Mouse (Mus musculus) hindbrain, embryonic 16.5 days (tissue): ENCODE data around the gene Zic4. TPM values are rescaled to one million over a fixed set of nuclear protein-coding genes. Genes with fewer than 3 reads are reported as not detected.

Experiments used
- ATAC-seq: fragments of 200-750 bp; cut with Nextera tagmentation; 2 replicates; pipeline ENCODE4 v1.8.0; 2017; ENCODE audit warnings: moderate TSS enrichment, moderate library complexity
- H3K27ac ChIP-seq: fragments of 300-500 bp; sonication (generic); 2 replicates; pipeline ENCODE4 v1.5.1; 2014; ENCODE audit warnings: low read depth, mild to moderate bottlenecking, control low read depth, low read length, moderate library complexity
- H3K27me3 ChIP-seq: fragments of 300-500 bp; sonication (generic); replicated peaks from 2 replicates; pipeline ENCODE4 v1.6.1; 2014; ENCODE audit warnings: low read length; ENCODE audit not compliant: control insufficient read depth, insufficient read depth
- H3K36me3 ChIP-seq: fragments of 300-500 bp; sonication (generic); 2 replicates; pipeline ENCODE4 v1.6.1; 2014; ENCODE audit warnings: mild to moderate bottlenecking, low read length, moderate library complexity, mixed read lengths; ENCODE audit not compliant: control insufficient read depth, insufficient read depth
- H3K4me1 ChIP-seq: fragments of 300-500 bp; sonication (generic); 2 replicates; pipeline ENCODE4 v1.6.1; 2014; ENCODE audit warnings: low read depth, low read length; ENCODE audit not compliant: control insufficient read depth, insufficient read depth
- H3K4me2 ChIP-seq: fragments of 300-500 bp; sonication (generic); 2 replicates; pipeline ENCODE4 v1.6.1; 2014; ENCODE audit warnings: mild to moderate bottlenecking, low read length, control low read depth, moderate library complexity
- H3K4me3 ChIP-seq: fragments of 300-500 bp; sonication (generic); 2 replicates; pipeline ENCODE4 v1.5.1; 2014; ENCODE audit warnings: mild to moderate bottlenecking, low read length, control low read depth, moderate library complexity
- H3K9ac ChIP-seq: fragments of 300-500 bp; sonication (generic); 2 replicates; pipeline ENCODE4 v1.6.1; 2014; ENCODE audit warnings: low read depth, mild to moderate bottlenecking, control low read depth, low read length, moderate library complexity
- H3K9me3 ChIP-seq: fragments of 300-500 bp; sonication (generic); 2 replicates; pipeline ENCODE4 v1.6.1; 2014; ENCODE audit warnings: mild to moderate bottlenecking, low read length, moderate library complexity; ENCODE audit not compliant: control insufficient read depth
- WGBS: fragments of 180-500 bp; shearing (Covaris S2); extraction: QIAGEN DNeasy Blood & Tissue Kit; methylation state at CpG from one replicate; pipeline ENCODE4 v1.1.7; 2014; 5-methylcytosine and 5-hydroxymethylcytosine counted together
- polyA plus RNA-seq: library from polyadenylated mRNA; unstranded; fragments of >200 nt; fragmentation: Nextera tagmentation; extraction: Ambion mirVana; gene quantifications from 2 replicates; pipeline ENCODE4 v1.2.1, GENCODE M21; 2015

Zic4 gene
- 62.4 and 67.4 TPM in 2 replicates for polyA plus RNA-seq

- Histone ChIP-seq H3K9me3 (no peaks in the 10 kb centered on the region), H3K4me3 (peak within 1 kb of the TSS; percentile 62), H3K4me1 (no peaks in the 10 kb centered on the region), H3K27ac (peak within 1 kb of the TSS; percentile 94), H3K36me3 (no peaks in the 10 kb centered on the region), H3K27me3 (peaks cover 13% of the 10 kb centered on the region), H3K4me2 (peak within 1 kb of the TSS; percentile 52), H3K9ac (peak within 1 kb of the TSS; percentile 80)
- peak; percentile 24; the same call in 1 of the 2 replicates for ATAC-seq
- 2% methylated on average over 45 of the region's 45 CpGs for WGBS
Observed at GRCm38 (mm10) chr9:91361856-91362601, at the start of gene Zic4. TSS of gene Zic4 (plus strand) at chr9:91362413.

- H3K27ac ChIP-seq: no peak overlapping the region
- H3K4me3 ChIP-seq: no peak overlapping the region
- WGBS: 80% methylated on average over 2 of the region's 2 CpGs
- H3K27me3 ChIP-seq: peaks cover 10% of the 10 kb centered on the region; the same call in 1 of the 2 replicates
- H3K9me3 ChIP-seq: no peaks in the 10 kb centered on the region
- no peak overlapping the region for H3K9ac ChIP-seq
- no peak overlapping the region for H3K4me2 ChIP-seq
- H3K4me1 ChIP-seq: no peaks in the 10 kb centered on the region
- no peak for ATAC-seq
- H3K36me3 ChIP-seq: no peaks in the 10 kb centered on the region
Observed at GRCm38 (mm10) chr9:91347591-91347990, 14.6 kb upstream of the Zic4 start.

GRCm38 (mm10) chr9:91348746-91349145, 13.5 kb upstream of the Zic4 start:
- Histone ChIP-seq H3K36me3 (no peaks in the 10 kb centered on the region), H3K4me2 (no peak overlapping the region), H3K27ac (no peak overlapping the region), H3K4me3 (no peak overlapping the region), H3K4me1 (no peaks in the 10 kb centered on the region), H3K9me3 (no peaks in the 10 kb centered on the region), H3K27me3 (peaks cover 10% of the 10 kb centered on the region; the same call in 1 of the 2 replicates), H3K9ac (no peak overlapping the region)
- WGBS: 51% methylated on average over 1 of the region's 1 CpGs
- no peak for ATAC-seq

GRCm38 (mm10) chr9:91350211-91350791, 11.9 kb upstream of the Zic4 start:
- ATAC-seq: no peak
- Histone ChIP-seq H3K36me3 (no peaks in the 10 kb centered on the region), H3K4me3 (peak overlapping the region; percentile 32), H3K27ac (peak overlapping the region; percentile 69), H3K4me2 (peak overlapping the region; percentile 48), H3K27me3 (peaks cover 17% of the 10 kb centered on the region), H3K4me1 (peaks cover 3% of the 10 kb centered on the region; the same call in 1 of the 2 replicates), H3K9me3 (no peaks in the 10 kb centered on the region), H3K9ac (peak overlapping the region; percentile 36)
- WGBS: 4% methylated on average over 16 of the region's 16 CpGs

DNA sequence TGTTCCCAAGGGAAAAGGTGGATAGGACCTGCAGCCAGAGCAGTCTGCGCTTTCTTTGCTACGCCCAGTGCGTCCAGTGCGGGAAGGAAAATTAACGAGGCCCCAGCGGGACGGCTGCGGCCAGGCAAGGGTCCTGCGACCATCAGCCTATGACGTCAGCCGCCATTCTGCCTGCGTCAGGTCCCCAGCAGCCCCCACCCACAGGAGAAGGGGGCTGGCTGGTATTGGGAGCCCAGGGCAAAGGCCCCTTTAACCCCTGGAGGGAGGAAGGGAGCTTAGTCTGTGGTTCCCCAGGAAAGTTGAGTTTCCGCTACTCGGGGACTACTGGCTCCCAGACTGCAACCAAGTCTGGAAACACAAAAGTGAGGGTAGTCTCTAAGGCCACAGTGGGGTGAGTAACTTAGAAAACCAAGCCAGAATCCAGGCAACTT, 11.3 kb upstream of the Zic4 start:
- H3K27me3 ChIP-seq: peaks cover 17% of the 10 kb centered on the region
- peak overlapping the region; percentile 48 for H3K4me2 ChIP-seq
- H3K27ac ChIP-seq: peak overlapping the region; percentile 69
- H3K4me3 ChIP-seq: peak overlapping the region; percentile 32
- no peaks in the 10 kb centered on the region for H3K36me3 ChIP-seq
- H3K9ac ChIP-seq: peak overlapping the region; percentile 36
- H3K9me3 ChIP-seq: no peaks in the 10 kb centered on the region
- 1% methylated on average over 14 of the region's 14 CpGs for WGBS
- peaks cover 3% of the 10 kb centered on the region; the same call in 1 of the 2 replicates for H3K4me1 ChIP-seq
- ATAC-seq: peak; percentile 72

DNA sequence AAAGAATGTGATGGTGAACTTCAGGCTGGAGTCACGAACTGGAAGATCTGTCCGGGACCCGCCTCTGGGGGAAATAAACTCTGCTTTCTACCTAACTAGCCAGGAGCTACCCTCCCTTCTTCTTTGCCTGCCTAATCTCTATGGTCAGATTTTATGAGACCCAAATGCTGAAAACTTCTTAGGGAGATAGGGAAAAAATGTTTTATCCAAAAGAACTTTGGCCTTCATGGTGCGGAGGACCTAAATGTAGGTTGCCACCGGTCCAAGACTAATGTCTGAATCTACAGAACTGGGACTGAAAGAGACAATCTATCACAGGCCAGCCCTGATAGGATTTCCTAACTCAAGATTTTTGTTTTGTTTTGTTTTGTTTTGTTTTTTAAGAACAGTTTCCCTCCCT, 10.9 kb upstream of the Zic4 start:
- peak overlapping the region; percentile 69 for H3K27ac ChIP-seq
- no peaks in the 10 kb centered on the region for H3K9me3 ChIP-seq
- H3K36me3 ChIP-seq: no peaks in the 10 kb centered on the region
- peaks cover 18% of the 10 kb centered on the region for H3K27me3 ChIP-seq
- H3K9ac ChIP-seq: peak overlapping the region; percentile 13; the same call in 1 of the 2 replicates
- H3K4me2 ChIP-seq: peak overlapping the region; percentile 49
- 8% methylated on average over 5 of the region's 5 CpGs for WGBS
- H3K4me3 ChIP-seq: peak overlapping the region; percentile 32
- H3K4me1 ChIP-seq: peaks cover 3% of the 10 kb centered on the region; the same call in 1 of the 2 replicates
- ATAC-seq: no peak

DNA sequence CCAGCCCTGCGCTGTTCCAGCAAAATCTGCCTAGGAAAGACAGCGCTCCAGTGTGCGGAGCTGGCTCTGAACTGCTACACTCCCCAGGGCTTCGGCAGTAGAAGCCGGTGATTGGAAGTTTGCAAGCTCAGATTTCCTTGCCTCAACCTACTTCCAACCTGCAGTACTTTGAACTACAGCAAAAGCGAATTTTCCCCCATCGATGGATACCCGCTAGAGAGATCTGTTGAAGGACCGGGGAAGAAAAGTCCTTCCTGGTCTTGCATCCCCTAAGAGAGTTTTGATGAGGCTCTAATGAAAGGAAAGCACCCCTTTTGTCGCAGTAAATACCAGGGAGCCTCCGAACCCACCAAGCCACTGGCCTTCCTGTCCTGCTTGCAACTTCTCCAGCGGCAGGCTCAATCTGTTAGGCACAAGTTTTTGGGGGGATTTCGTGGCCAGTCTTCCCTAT, 10.2 kb upstream of the Zic4 start:
- Histone ChIP-seq H3K27me3 (peaks cover 19% of the 10 kb centered on the region), H3K4me1 (peaks cover 3% of the 10 kb centered on the region; the same call in 1 of the 2 replicates), H3K36me3 (no peaks in the 10 kb centered on the region), H3K9ac (peak overlapping the region; percentile 57), H3K4me2 (peak overlapping the region; percentile 49), H3K4me3 (peak overlapping the region; percentile 25), H3K9me3 (no peaks in the 10 kb centered on the region), H3K27ac (peak overlapping the region; percentile 89)
- no peak for ATAC-seq
- WGBS: 5% methylated on average over 13 of the region's 13 CpGs

DNA sequence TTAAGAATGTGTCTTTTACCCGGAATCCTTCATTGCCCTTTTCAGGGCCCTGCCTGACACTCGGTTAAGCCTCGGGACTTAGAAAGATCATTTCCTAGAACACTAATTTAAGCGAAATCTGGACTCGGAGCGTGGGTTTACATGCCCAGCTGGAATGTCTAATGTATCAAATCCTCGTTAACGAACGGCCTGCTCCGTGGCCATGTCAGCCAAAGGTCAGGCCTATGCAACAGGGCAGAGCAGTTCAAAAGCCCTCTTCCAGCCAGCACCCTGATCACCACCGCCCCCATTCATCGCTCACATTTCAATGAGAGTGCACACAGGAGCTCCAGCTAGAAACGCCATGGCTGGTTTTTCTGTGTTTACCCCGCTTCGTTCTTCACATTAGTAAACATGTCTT, 9.4 kb upstream of the Zic4 start:
- peaks cover 3% of the 10 kb centered on the region; the same call in 1 of the 2 replicates for H3K4me1 ChIP-seq
- peak overlapping the region; percentile 12; the same call in 1 of the 2 replicates for H3K4me3 ChIP-seq
- peak overlapping the region; percentile 29 for H3K9ac ChIP-seq
- peaks cover 16% of the 10 kb centered on the region for H3K27me3 ChIP-seq
- peak overlapping the region; percentile 49 for H3K4me2 ChIP-seq
- peak overlapping the region; percentile 89 for H3K27ac ChIP-seq
- 4% methylated on average over 15 of the region's 15 CpGs for WGBS
- no peaks in the 10 kb centered on the region for H3K9me3 ChIP-seq
- ATAC-seq: no peak
- H3K36me3 ChIP-seq: no peaks in the 10 kb centered on the region
